26 mouse cellular contexts compared by ENCODE assay signal in genomic region chr1:187011601-187012000, GRCm38 (mm10). TPM values are rescaled to one million over a fixed set of nuclear protein-coding genes. Genes with fewer than 3 reads are reported as not detected.
"Had no signal": no experiment of that assay in that cellular context is flagged by ENCODE, and none has a peak within 500 bp of the region (broad histone marks: within the 10 kb centered on the region; RNA-seq: fewer than 3 reads in every experiment).

No protein-coding gene starts in this region.

- H3K4me1 ChIP-seq: liver, embryonic 13.5 days; neural tube, embryonic 12.5 days; neural tube, embryonic 15.5 days had no signal

- H3K4me2 ChIP-seq: liver, embryonic 13.5 days; neural tube, embryonic 12.5 days; neural tube, embryonic 15.5 days had no signal

- H3K36me3 ChIP-seq: liver, embryonic 13.5 days; midbrain, embryonic 10.5 days; neural tube, embryonic 12.5 days; neural tube, embryonic 15.5 days had no signal

- H3K4me3 ChIP-seq: liver, embryonic 13.5 days; midbrain, embryonic 10.5 days; neural tube, embryonic 12.5 days; neural tube, embryonic 15.5 days had no signal

- H3K9ac ChIP-seq: liver, embryonic 13.5 days; neural tube, embryonic 12.5 days; neural tube, embryonic 15.5 days had no signal

- DNase-seq: kidney, adult 9 months; kidney, postnatal 14 days; kidney, postnatal 4 days; liver, embryonic 13.5 days; lung, adult 2 months; lung, postnatal 14 days; lung, postnatal 4 days; midbrain, embryonic 14.5 days; right cerebral cortex, adult 18-20 months; right cerebral cortex, postnatal 14 days; right cerebral cortex, postnatal 4 days; thymus, adult 2 months; thymus, postnatal 14 days; thymus, postnatal 4 days had no signal

- H3K9me3 ChIP-seq: liver, embryonic 13.5 days; midbrain, embryonic 10.5 days; neural tube, embryonic 12.5 days; neural tube, embryonic 15.5 days had no signal

- H3K27me3 ChIP-seq: liver, embryonic 13.5 days; neural tube, embryonic 12.5 days; neural tube, embryonic 15.5 days had no signal

- H3K27ac ChIP-seq: liver, embryonic 13.5 days; midbrain, embryonic 10.5 days; neural tube, embryonic 12.5 days; neural tube, embryonic 15.5 days; stomach, postnatal 0 days had no signal

RNA-seq across cellular contexts. Expression of gene D1Pas1, which starts 44.4 kb away (rescaled TPM):
- total RNA-seq: layer of hippocampus, adult 18-20 months; layer of hippocampus, postnatal 14 days; left cerebral cortex, postnatal 25 days; liver, adult 2 months; megakaryocyte progenitor cell, adult 5-6 weeks had no signal
- polyA plus RNA-seq: kidney, embryonic 16.5 days; liver, adult 2 months; liver, embryonic 13.5 days; liver, embryonic 16.5 days; lung, adult 2 months; stomach, embryonic 14.5 days; stomach, postnatal 0 days; thymus, adult 2 months had no signal
